Mouse (Mus musculus): ENCODE results near the gene 4921539E11Rik. TPM values are rescaled to one million over a fixed set of nuclear protein-coding genes. Genes with fewer than 3 reads are reported as not detected.
A peak's percentile ranks its signal among the peaks of the same experiment; 100 is the strongest.

Gene 4921539E11Rik
- polyA plus RNA-seq, 1 experiment from 2014 or later: not detected

- Histone ChIP-seq H3K4me1 (ENCODE audit: insufficient read depth, low read depth, low read length) (peaks cover 1% of the 10 kb centered on the region), H3K9me3 (ENCODE audit: low read length) (no peaks in the 10 kb centered on the region), H3K27me3 (replicated peaks; ENCODE audit: insufficient read depth, low read length) (no peaks in the 10 kb centered on the region), H3K4me2 (replicated peaks; ENCODE audit: low read depth, low read length) (no peak overlapping the region), H3K27ac (ENCODE audit: low read length) (no peak overlapping the region), H3K36me3 (ENCODE audit: insufficient read depth, low read length) (peaks cover 9% of the 10 kb centered on the region; the same call in 1 of the 2 replicates), H3K9ac (replicated peaks; ENCODE audit: low read depth) (no peak overlapping the region), H3K4me3 (ENCODE audit: low read depth, low read length) (no peak overlapping the region)
- 78% methylated on average over 1 of the region's 1 CpGs for WGBS
- DNase-seq (ENCODE audit: low spot score) (no peak), ATAC-seq (no peak)
- TF ChIP-seq CTCF (IDR thresholded peaks at IDR 0.05) (no peak), EP300 (IDR thresholded peaks at IDR 0.05) (no peak)
These were observed 82.1 kb downstream of the 4921539E11Rik start for GRCm38 (mm10) chr4:103208553-103208952.

- Histone ChIP-seq H3K9me3 (ENCODE audit: low read length) (no peaks in the 10 kb centered on the region), H3K27ac (ENCODE audit: low read length) (no peak overlapping the region), H3K4me1 (ENCODE audit: insufficient read depth, low read depth, low read length) (no peaks in the 10 kb centered on the region), H3K27me3 (replicated peaks; ENCODE audit: insufficient read depth, low read length) (no peaks in the 10 kb centered on the region), H3K36me3 (ENCODE audit: insufficient read depth, low read length) (peaks cover 9% of the 10 kb centered on the region; the same call in 1 of the 2 replicates), H3K4me3 (ENCODE audit: low read depth, low read length) (no peak overlapping the region), H3K9ac (replicated peaks; ENCODE audit: low read depth) (no peak overlapping the region), H3K4me2 (replicated peaks; ENCODE audit: low read depth, low read length) (no peak overlapping the region)
- DNase-seq (ENCODE audit: low spot score): no peak
- 72% methylated on average over 2 of the region's 2 CpGs for WGBS
- no peak for ATAC-seq
- no peak for TF ChIP-seq CTCF (IDR thresholded peaks at IDR 0.05)
- no peak for TF ChIP-seq EP300 (IDR thresholded peaks at IDR 0.05)
These were observed 87.0 kb downstream of the 4921539E11Rik start for GRCm38 (mm10) chr4:103203646-103204045.

GRCm38 (mm10) chr4:103200046-103200445 is 90.6 kb downstream of the 4921539E11Rik start:
- H3K27ac ChIP-seq (ENCODE audit: low read length): no peak overlapping the region
- H3K27me3 ChIP-seq (replicated peaks; ENCODE audit: insufficient read depth, low read length): no peaks in the 10 kb centered on the region
- H3K4me1 ChIP-seq (ENCODE audit: insufficient read depth, low read depth, low read length): no peaks in the 10 kb centered on the region
- no peak overlapping the region for H3K9ac ChIP-seq (replicated peaks; ENCODE audit: low read depth)
- ATAC-seq (no peak), DNase-seq (ENCODE audit: low spot score) (no peak)
- TF ChIP-seq EP300 (IDR thresholded peaks at IDR 0.05) (no peak), CTCF (IDR thresholded peaks at IDR 0.05) (no peak)
- WGBS: 84% methylated on average over 1 of the region's 1 CpGs
- H3K4me3 ChIP-seq (ENCODE audit: low read depth, low read length): no peak overlapping the region
- H3K36me3 ChIP-seq (ENCODE audit: insufficient read depth, low read length): peaks cover 12% of the 10 kb centered on the region; the same call in 1 of the 2 replicates
- no peaks in the 10 kb centered on the region for H3K9me3 ChIP-seq (ENCODE audit: low read length)
- H3K4me2 ChIP-seq (replicated peaks; ENCODE audit: low read depth, low read length): no peak overlapping the region

GRCm38 (mm10) chr4:103199086-103199485 is 91.6 kb downstream of the 4921539E11Rik start:
- ATAC-seq: no peak
- Histone ChIP-seq H3K4me2 (replicated peaks; ENCODE audit: low read depth, low read length) (no peak overlapping the region), H3K9me3 (ENCODE audit: low read length) (no peaks in the 10 kb centered on the region), H3K4me3 (ENCODE audit: low read depth, low read length) (no peak overlapping the region), H3K9ac (replicated peaks; ENCODE audit: low read depth) (no peak overlapping the region), H3K36me3 (ENCODE audit: insufficient read depth, low read length) (peaks cover 12% of the 10 kb centered on the region; the same call in 1 of the 2 replicates), H3K27me3 (replicated peaks; ENCODE audit: insufficient read depth, low read length) (no peaks in the 10 kb centered on the region), H3K27ac (ENCODE audit: low read length) (no peak overlapping the region), H3K4me1 (ENCODE audit: insufficient read depth, low read depth, low read length) (no peaks in the 10 kb centered on the region)
- DNase-seq (ENCODE audit: low spot score): no peak
- WGBS: 66% methylated on average over 4 of the region's 4 CpGs
- TF ChIP-seq EP300 (IDR thresholded peaks at IDR 0.05) (no peak), CTCF (IDR thresholded peaks at IDR 0.05) (no peak)

- peak; percentile 68 for DNase-seq (ENCODE audit: low spot score)
- TF ChIP-seq CTCF (IDR thresholded peaks at IDR 0.05) (no peak), EP300 (IDR thresholded peaks at IDR 0.05) (no peak)
- Histone ChIP-seq H3K4me1 (ENCODE audit: insufficient read depth, low read depth, low read length) (no peaks in the 10 kb centered on the region), H3K36me3 (ENCODE audit: insufficient read depth, low read length) (peaks cover 12% of the 10 kb centered on the region; the same call in 1 of the 2 replicates), H3K27ac (ENCODE audit: low read length) (no peak overlapping the region), H3K9ac (replicated peaks; ENCODE audit: low read depth) (no peak overlapping the region), H3K4me2 (replicated peaks; ENCODE audit: low read depth, low read length) (no peak overlapping the region), H3K9me3 (ENCODE audit: low read length) (no peaks in the 10 kb centered on the region), H3K4me3 (ENCODE audit: low read depth, low read length) (no peak overlapping the region), H3K27me3 (replicated peaks; ENCODE audit: insufficient read depth, low read length) (no peaks in the 10 kb centered on the region)
- peak; percentile 89 for ATAC-seq
- 50% methylated on average over 8 of the region's 8 CpGs for whole genome bisulfite sequencing
These were observed 93.3 kb downstream of the 4921539E11Rik start for GRCm38 (mm10) chr4:103197401-103197800.

GRCm38 (mm10) chr4:103192421-103192820 is 98.2 kb downstream of the 4921539E11Rik start:
- Histone ChIP-seq H3K27ac (ENCODE audit: low read length) (no peak overlapping the region), H3K4me3 (ENCODE audit: low read depth, low read length) (no peak overlapping the region), H3K4me2 (replicated peaks; ENCODE audit: low read depth, low read length) (no peak overlapping the region), H3K27me3 (replicated peaks; ENCODE audit: insufficient read depth, low read length) (no peaks in the 10 kb centered on the region), H3K4me1 (ENCODE audit: insufficient read depth, low read depth, low read length) (no peaks in the 10 kb centered on the region), H3K9me3 (ENCODE audit: low read length) (no peaks in the 10 kb centered on the region), H3K36me3 (ENCODE audit: insufficient read depth, low read length) (peaks cover 12% of the 10 kb centered on the region; the same call in 1 of the 2 replicates), H3K9ac (replicated peaks; ENCODE audit: low read depth) (no peak overlapping the region)
- no peak for TF ChIP-seq EP300 (IDR thresholded peaks at IDR 0.05)
- TF ChIP-seq CTCF (IDR thresholded peaks at IDR 0.05): peak; percentile 45
- DNase-seq (ENCODE audit: low spot score) (no peak), ATAC-seq (no peak)
- 85% methylated on average over 2 of the region's 2 CpGs for WGBS
